Mouse (Mus musculus) intestine, postnatal 0 days (tissue): Measurements from ENCODE around the gene Ranbp17. TPM values are rescaled to one million over a fixed set of nuclear protein-coding genes. Genes with fewer than 3 reads are reported as not detected.
A peak's percentile ranks its signal among the peaks of the same experiment; 100 is the strongest.

Experiments used
- ATAC-seq: fragments of 200-750 bp; cut with Nextera tagmentation; 2 replicates; pipeline ENCODE4 v1.8.0; 2017; ENCODE audit warnings: mild to moderate bottlenecking, moderate TSS enrichment, moderate library complexity
- H3K27ac ChIP-seq: fragments of 300-500 bp; sonication (generic); 2 replicates; pipeline ENCODE4 v1.5.1; 2014; ENCODE audit warnings: mild to moderate bottlenecking, low read depth, low read length, moderate library complexity
- H3K27me3 ChIP-seq: fragments of 300-500 bp; sonication (generic); replicated peaks from 2 replicates; pipeline ENCODE4 v1.6.1; 2014; ENCODE audit warnings: low read length, mixed read lengths; ENCODE audit not compliant: control insufficient read depth, insufficient read depth
- H3K36me3 ChIP-seq: fragments of 300-500 bp; sonication (generic); 2 replicates; pipeline ENCODE4 v1.6.1; 2014; ENCODE audit warnings: mild to moderate bottlenecking, moderate library complexity; ENCODE audit not compliant: control insufficient read depth, insufficient read depth
- H3K4me1 ChIP-seq: fragments of 300-500 bp; sonication (generic); replicated peaks from 2 replicates; pipeline ENCODE4 v1.6.1; 2014; ENCODE audit warnings: antibody characterized with exemption, low read length, mixed read lengths; ENCODE audit not compliant: control insufficient read depth, insufficient read depth
- H3K4me2 ChIP-seq: fragments of 300-500 bp; sonication (generic); replicated peaks from 2 replicates; pipeline ENCODE4 v1.6.1; 2014; ENCODE audit warnings: low read depth, mild to moderate bottlenecking, moderate library complexity
- H3K4me3 ChIP-seq: fragments of 300-500 bp; sonication (generic); 2 replicates; pipeline ENCODE4 v1.5.1; 2014; ENCODE audit warnings: low read depth, low read length
- H3K9ac ChIP-seq: fragments of 300-500 bp; sonication (generic); 2 replicates; pipeline ENCODE4 v1.6.1; 2014; ENCODE audit warnings: mild to moderate bottlenecking, low read depth, low read length
- H3K9me3 ChIP-seq: fragments of 300-500 bp; sonication (generic); 2 replicates; pipeline ENCODE4 v1.6.1; 2016; ENCODE audit warnings: mixed run types; ENCODE audit not compliant: control insufficient read depth
- CTCF ChIP-seq: sonication (generic); IDR thresholded peaks from 2 replicates; pipeline ENCODE4 v1.5.1; 2016; ENCODE audit warnings: low read depth, mild to moderate bottlenecking, control low read depth, antibody characterized with exemption, moderate library complexity
- WGBS: fragments of 180-500 bp; shearing (Covaris S2); extraction: QIAGEN DNeasy Blood & Tissue Kit; methylation state at CpG from one replicate; pipeline ENCODE4 v1.1.7; 2014; 5-methylcytosine and 5-hydroxymethylcytosine counted together
- polyA plus RNA-seq: library from polyadenylated mRNA; unstranded; fragments of >200 nt; fragmentation: Nextera tagmentation; extraction: Ambion mirVana; gene quantifications from 2 replicates; pipeline ENCODE4 v1.2.1, GENCODE M21; 2015

The Ranbp17 gene
- polyA plus RNA-seq, 1 experiment from 2014 or later: 1.1 TPM

DNA sequence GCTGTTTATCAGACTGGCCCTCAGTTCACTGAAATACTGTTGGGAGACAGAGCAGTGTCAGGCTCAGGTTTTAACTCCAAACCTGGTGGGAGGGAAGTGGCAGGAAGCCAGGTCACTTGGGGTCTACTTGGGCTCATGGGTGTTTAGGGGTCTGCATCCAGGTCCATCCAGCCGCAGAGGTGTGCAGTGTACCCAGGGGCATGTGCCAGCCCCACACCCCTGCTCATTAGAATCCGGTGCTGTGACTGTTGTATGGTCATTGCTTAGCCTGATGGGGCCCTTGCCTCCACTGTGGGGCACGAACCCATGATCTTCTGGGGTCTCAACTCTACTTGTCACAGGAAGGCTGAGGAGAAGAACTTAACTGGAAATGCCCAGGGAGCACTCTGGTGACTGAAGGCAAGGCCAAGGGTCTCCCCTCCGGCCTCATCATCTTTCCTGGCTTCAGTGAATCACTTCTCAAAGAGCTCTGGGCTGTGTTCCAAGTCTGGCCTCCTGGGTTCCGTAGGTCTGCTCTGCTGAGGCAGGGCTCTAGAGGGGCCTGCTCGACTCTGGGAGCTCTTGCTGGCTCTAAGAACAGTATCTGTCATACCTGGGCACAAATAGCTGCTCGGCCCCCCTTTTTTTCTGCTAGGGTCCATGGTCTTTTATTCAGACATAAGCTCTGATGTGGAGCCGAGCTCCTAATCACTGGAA lies 296.0 kb downstream of the Ranbp17 start:
- no peaks in the 10 kb centered on the region for H3K9me3 ChIP-seq
- no peak overlapping the region for H3K9ac ChIP-seq
- no peak for TF ChIP-seq CTCF
- no peak overlapping the region for H3K4me3 ChIP-seq
- no peaks in the 10 kb centered on the region for H3K27me3 ChIP-seq
- no peak for ATAC-seq
- 65% methylated on average over 8 of the region's 8 CpGs for WGBS
- no peak overlapping the region for H3K4me2 ChIP-seq
- no peak overlapping the region for H3K27ac ChIP-seq
- no peaks in the 10 kb centered on the region for H3K36me3 ChIP-seq
- no peaks in the 10 kb centered on the region for H3K4me1 ChIP-seq

GRCm38 (mm10) chr11:33207411-33207810 lies 306.1 kb downstream of the Ranbp17 start:
- ATAC-seq: no peak
- no peak overlapping the region for H3K9ac ChIP-seq
- no peak for TF ChIP-seq CTCF
- H3K27me3 ChIP-seq: peaks cover 51% of the 10 kb centered on the region
- H3K4me1 ChIP-seq: no peaks in the 10 kb centered on the region
- no peak overlapping the region for H3K4me3 ChIP-seq
- H3K9me3 ChIP-seq: no peaks in the 10 kb centered on the region
- H3K36me3 ChIP-seq: no peaks in the 10 kb centered on the region; the same call in 1 of the 2 replicates
- 74% methylated on average over 2 of the region's 2 CpGs for WGBS
- no peak overlapping the region for H3K4me2 ChIP-seq
- no peak overlapping the region for H3K27ac ChIP-seq

DNA sequence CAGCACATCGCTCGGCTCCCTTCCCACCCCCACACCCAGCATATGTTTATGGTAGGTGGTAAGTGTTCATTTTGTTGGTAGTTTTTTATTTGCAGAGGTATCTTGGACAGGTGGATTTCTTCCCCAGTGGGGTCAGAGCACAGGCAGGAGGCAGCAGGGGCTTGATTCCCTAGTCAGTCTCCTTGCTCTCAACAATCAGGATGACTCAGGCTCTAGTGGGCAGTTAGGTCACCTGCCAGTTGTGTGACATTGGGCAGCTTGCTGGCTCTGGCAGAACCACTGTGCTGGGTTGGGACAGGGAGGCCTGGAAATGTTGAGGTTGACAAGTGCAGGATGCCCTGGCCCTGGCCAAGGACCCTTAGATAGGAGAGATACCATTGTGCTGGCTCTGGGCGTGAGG lies 308.6 kb downstream of the Ranbp17 start:
- Histone ChIP-seq H3K9ac (no peak overlapping the region), H3K27me3 (peaks cover 76% of the 10 kb centered on the region), H3K4me2 (no peak overlapping the region), H3K27ac (no peak overlapping the region), H3K4me1 (peaks cover 5% of the 10 kb centered on the region; the same call in 1 of the 2 replicates), H3K36me3 (no peaks in the 10 kb centered on the region; the same call in 1 of the 2 replicates), H3K4me3 (no peak overlapping the region), H3K9me3 (no peaks in the 10 kb centered on the region)
- no peak for ATAC-seq
- 12% methylated on average over 3 of the region's 3 CpGs for WGBS
- no peak for TF ChIP-seq CTCF

DNA sequence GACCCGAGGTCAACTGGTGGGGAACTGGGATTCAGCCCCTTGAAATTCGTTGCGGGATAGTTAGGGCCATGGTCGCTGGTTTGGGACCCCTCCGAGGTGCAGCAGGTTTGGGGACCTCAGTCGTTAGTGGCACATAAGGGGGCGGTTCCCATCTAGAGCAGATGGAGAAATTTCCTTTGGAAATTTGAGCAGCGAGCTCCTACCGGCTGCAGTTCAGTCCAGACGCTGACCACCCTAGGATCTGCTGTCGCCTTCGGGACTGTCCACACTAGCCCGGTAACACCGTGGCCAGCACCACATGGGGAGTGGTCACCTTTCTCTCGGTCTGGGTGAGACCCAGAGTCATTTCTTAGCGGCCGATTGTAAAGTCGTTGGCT lies 309.2 kb downstream of the Ranbp17 start:
- Histone ChIP-seq H3K9ac (no peak overlapping the region), H3K4me1 (peaks cover 5% of the 10 kb centered on the region; the same call in 1 of the 2 replicates), H3K9me3 (no peaks in the 10 kb centered on the region), H3K36me3 (no peaks in the 10 kb centered on the region; the same call in 1 of the 2 replicates), H3K27ac (no peak overlapping the region), H3K27me3 (peaks cover 81% of the 10 kb centered on the region), H3K4me3 (no peak overlapping the region), H3K4me2 (no peak overlapping the region)
- TF ChIP-seq CTCF: no peak
- WGBS: 2% methylated on average over 18 of the region's 18 CpGs
- ATAC-seq: no peak

GRCm38 (mm10) chr11:33203383-33204328 lies 309.9 kb downstream of the Ranbp17 start, which contains the start of gene Tlx3:
Gene Tlx3 (minus strand): TSS chr11:33203589.
- Histone ChIP-seq H3K4me3 (peak within 1 kb of the TSS; percentile 29), H3K4me1 (peaks cover 5% of the 10 kb centered on the region; the same call in 1 of the 2 replicates), H3K36me3 (no peaks in the 10 kb centered on the region; the same call in 1 of the 2 replicates), H3K9me3 (no peaks in the 10 kb centered on the region), H3K27me3 (peaks cover 87% of the 10 kb centered on the region), H3K9ac (no peak within 1 kb of the TSS), H3K4me2 (peak within 1 kb of the TSS; percentile 54), H3K27ac (no peak within 1 kb of the TSS)
- no peak for TF ChIP-seq CTCF
- 1% methylated on average over 77 of the region's 81 CpGs for WGBS
- peak; percentile 7; the same call in 1 of the 2 replicates for ATAC-seq

DNA sequence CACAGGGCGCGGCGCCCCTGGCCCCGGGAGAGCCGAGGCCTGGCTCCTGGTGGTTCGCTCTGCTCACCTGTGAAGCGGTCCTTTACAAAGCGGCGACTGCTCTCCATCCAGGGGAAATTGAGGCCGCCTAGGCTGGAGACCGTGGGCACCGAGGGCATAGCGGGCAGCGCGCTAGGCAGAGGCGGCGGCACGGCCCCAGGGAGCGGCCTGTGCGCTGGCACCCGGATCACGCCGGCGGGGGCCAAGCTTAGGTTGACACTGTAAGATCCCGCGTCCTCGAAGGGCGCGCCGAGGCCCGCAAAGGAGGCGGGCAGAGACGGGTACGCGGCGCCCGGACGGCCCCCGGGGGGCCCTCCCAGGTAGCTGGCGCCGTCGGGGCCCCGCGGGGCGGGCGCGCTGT lies 310.6 kb downstream of the Ranbp17 start:
- peak overlapping the region; percentile 54 for H3K4me2 ChIP-seq
- H3K36me3 ChIP-seq: no peaks in the 10 kb centered on the region; the same call in 1 of the 2 replicates
- no peak for TF ChIP-seq CTCF
- no peak overlapping the region for H3K9ac ChIP-seq
- peaks cover 94% of the 10 kb centered on the region for H3K27me3 ChIP-seq
- H3K27ac ChIP-seq: no peak overlapping the region
- H3K4me1 ChIP-seq: peaks cover 5% of the 10 kb centered on the region; the same call in 1 of the 2 replicates
- no peaks in the 10 kb centered on the region for H3K9me3 ChIP-seq
- WGBS: under 1% methylated on average over 44 of the region's 47 CpGs
- H3K4me3 ChIP-seq: peak overlapping the region; percentile 29
- ATAC-seq: 0 out of 2 replicates have a peak, but pooled peaks have one; percentile 6
